Mouse (Mus musculus) mouse trophoblast stem cell (cell line): ENCODE measurements around the gene Aak1.

Source experiments
- in situ Hi-C, 2 experiments: fragments of 300-500 bp; cut with MseI, MboI; formaldehyde crosslinking; loops; 2 replicates in 1 of 2; 3 replicates in 1 of 2; pipeline ENCODE4 v1.15.1; 2025

The Aak1 gene

DNA sequence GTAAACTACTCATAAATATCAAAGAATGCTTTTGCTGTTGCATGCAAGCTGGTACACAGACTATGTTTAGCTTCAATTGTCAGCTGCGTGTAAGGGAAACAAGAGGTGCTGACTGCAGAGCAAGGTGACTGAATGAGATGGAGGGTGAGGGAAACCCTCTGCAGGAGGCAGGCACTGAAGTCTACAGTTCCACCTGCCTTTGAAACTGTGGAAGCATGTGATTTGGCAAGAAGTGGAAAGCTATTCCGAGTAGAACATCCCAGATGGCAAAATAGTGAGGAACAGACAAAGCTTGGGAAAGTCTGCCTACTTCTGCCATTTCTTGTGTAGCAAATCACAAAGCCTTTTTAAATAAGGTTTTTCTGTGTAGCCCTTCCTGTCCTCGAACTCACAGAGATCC lies 106.4 kb downstream of the Aak1 start:
- in situ Hi-C loops, result no loop called here

DNA sequence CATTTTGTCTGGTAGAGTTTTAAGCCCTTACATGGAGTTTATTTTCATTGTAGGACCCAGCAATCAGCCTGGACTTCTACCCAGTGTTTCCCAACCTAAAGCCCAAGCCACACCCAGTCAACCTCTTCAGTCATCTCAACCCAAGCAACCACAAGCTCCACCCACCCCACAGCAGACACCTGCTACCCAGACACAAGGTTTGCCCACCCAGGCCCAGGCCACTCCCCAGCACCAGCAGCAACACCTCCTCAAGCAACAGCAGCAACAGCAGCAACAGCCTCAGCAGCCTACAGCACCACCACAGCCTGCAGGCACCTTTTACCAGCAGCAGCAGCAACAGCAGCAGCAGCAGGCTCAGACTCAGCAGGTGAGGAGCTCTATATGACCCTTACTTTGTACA lies 106.9 kb downstream of the Aak1 start:
- in situ Hi-C loops, result no loop called here

DNA sequence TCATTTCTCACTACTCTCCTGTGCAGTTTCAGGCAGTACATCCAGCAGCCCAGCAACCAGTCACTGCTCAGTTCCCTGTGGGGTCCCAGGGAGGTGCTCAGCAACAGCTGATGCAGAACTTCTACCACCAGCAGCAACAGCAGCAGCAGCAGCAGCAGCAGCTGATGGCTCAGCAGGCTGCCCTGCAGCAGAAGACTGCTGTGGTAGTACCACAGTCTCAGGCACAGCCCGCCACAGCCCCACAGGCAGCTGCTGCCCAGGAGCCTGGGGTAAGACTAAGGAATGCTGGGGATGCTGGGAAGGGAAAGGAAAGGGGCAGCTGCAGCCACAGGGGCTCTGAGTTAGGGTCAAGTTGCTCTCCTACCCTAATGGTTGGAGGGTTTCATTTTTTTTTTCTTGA lies 109.7 kb downstream of the Aak1 start:
- in situ Hi-C loops, result no loop called here

DNA sequence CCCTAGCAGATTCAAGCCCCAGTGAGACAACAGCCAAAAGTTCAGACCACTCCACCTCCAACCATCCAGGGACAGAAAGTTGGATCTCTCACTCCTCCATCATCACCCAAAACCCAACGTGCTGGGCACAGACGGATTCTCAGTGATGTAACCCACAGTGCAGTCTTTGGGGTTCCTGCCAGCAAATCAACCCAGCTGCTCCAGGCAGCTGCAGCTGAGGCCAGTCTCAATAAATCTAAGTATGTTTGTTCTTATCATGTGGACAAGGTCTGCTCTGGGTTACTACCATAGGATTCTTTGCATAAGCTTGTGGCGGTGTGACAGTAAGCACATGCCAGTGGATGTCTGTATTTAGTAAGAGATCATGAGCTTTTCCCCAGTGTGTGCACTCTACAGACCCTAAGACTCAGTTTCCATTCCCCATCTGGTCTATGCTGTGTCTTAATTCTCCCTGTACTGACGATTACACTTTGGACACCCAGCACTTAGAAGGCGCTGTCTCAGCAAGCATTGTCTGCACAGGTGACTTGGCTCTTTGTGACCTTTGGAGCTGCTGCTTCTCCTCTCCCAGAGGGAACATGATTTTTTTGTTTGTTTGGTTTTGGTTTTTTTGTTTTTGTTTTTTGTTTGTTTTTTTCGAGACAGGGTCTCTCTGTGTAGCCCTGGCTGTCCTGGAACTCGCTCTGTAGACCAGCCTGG lies 114.8 kb downstream of the Aak1 start:
- in situ Hi-C loops, result no loop called here

DNA sequence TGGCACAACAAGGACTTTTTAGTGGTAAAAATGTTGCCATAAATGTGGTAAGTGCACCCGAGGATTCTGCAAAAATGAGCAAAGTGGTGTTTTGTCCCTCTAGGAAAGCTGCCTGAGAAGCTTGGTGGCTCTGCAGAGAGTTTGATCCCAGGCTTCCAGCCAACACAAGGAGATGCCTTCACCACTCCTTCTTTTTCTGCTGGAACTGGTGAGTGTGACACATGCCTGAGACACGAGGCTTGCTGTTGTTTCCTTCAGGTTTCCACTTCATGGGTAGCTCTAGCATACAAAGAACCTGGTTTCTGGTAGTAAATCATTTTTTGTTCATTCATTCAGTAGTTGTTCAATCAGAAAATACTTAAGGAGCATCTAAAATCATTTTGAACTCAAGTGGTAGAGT lies 117.8 kb downstream of the Aak1 start:
- in situ Hi-C loops, result no loop called here

DNA sequence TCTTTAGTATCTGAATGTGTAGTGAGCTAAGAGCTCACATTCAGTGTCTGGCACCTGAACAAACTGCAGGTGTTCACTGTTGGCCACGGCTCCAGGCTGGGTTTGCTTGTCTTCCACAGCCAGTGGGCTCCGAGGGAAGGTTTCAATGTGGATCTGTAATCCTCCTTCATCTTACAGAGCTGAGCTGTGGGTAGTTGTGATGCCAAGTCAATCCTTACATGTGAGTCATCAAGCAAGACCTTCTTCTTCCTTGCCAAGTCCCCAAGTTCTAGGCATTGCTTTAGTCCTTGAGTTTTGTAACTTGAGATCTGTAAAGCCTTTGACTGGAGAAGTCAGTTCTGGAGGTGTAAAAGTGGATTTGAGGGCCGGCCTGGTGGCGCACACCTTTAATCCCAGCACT lies 124.6 kb downstream of the Aak1 start:
- in situ Hi-C loops, result no loop called here

DNA sequence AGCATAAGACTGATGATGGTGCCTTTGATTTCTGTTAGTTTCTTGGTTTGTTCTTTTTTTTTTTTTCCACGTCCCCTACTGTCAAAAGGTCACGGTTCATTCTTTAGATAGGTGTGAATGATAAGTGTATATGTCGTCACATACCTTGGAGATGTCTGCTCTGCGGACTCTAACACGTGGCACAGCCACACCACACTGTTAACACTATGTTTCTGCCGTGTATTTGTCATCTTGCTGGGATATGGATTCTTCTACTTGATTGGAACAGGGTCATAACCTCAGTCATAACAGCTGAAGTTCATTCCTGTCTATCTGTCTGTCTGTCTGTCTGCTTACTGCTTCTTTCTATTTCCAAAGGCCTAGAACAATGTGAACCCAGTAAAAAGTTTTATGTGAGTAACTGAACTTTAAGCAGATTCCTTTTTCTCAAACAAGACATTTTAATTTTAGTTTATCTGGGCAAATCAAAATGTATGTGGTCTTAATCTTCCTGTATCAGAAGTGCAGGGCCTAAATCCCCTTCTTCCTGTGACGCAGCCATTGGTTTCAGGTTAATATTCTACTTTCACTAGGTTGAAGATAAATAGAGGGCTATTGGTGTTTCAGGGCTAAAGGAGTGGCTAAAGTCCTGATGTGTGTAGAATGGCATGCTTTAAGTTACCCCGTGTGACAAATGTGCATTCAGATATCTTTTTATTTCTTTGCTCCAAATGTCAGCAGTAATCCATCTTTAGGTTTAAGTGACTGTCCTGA lies 129.0 kb downstream of the Aak1 start:
- in situ Hi-C loops, result no loop called here

DNA sequence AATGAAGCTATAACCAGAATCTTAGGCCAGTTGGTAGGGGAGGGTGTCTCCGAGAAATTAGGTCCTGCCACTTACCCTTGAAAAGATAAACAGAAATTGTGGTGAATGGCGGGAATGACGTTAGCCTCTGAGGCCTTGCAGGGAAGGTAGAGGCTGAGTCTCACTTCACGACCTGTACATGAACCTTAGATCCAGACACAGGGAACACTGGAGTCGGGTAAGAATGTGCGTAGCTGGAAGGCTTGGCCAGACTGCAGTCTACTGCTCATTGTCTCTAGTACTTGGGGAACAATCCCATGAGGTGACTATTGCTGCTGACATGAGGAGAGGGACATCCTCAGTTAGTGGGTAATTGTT lies 129.6 kb downstream of the Aak1 start:
- in situ Hi-C loops, result no loop called here

DNA sequence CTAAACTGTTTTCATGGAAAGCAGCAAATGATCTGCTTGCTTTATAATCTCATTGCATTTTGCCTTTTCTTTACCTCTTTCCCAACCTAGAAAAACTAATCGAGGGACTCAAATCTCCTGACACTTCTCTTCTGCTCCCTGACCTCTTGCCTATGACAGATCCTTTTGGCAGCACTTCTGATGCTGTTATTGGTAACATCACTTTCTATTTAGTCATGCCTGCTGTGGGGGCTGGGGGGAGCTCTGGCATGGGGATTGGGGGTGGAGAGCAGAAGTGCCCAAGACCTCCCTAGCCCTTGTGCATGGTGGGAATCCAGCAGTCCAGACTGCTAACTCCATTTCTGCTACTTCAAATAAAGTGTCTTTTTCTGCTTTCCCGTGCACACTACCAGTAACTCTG lies 131.9 kb downstream of the Aak1 start:
- in situ Hi-C loops, result no loop called here

DNA sequence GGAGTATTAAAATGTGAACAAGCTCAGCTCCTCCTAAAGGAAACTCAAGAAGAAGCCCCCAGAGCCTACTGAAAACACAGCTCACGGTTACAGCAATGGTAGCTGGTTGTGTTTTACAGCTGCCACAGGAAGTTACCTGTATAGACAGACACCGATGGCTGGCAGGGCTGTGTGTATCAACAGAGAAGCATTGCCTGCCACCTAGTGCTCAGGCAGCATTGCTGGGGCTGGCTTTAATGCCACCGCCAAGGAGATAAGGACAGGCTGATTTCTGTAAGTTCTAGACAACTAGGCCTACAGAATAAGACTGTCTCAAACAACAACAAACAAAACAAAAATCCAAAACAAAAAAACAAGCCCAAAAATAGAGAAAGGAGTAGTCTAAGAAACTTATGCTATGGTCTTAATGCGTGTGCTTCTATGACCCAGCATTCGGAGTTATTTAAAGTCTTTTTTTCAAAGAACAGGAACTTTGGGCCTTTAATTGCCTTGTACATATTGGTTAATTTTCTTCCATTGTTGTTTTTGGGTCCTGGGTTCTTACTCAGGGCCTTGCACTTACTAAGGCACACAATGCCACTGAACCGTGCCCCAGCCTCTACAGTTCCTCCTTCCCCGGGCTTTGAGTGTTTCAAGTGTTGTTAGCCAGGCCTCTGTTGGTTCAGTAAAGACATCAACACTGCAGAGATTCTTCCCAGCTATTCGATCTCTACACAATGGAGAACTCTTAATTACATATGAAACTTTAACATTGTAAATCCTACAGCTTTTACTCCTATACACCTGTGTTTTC lies 136.2 kb downstream of the Aak1 start:
- in situ Hi-C loops, result no loop called here

DNA sequence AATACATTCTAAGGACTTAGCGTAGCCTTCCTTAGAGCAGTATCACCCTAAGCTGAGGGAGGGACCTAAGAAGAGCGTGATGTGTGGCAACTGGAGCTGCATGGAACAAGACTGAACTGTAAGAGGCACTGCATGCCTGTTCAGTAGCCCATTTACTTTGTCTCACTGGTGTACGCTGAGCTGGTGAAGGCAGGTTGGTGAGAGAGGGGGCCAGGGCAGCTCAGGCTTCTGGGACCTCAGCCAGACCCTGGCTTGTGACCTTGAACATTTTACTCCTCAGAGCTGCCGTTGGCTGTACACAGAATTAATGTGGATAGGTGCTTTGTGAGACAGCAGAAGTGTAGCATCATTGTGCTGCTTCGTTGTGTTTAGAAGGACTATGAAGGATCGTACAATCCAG lies 140.3 kb downstream of the Aak1 start:
- in situ Hi-C loops, result no loop called here

DNA sequence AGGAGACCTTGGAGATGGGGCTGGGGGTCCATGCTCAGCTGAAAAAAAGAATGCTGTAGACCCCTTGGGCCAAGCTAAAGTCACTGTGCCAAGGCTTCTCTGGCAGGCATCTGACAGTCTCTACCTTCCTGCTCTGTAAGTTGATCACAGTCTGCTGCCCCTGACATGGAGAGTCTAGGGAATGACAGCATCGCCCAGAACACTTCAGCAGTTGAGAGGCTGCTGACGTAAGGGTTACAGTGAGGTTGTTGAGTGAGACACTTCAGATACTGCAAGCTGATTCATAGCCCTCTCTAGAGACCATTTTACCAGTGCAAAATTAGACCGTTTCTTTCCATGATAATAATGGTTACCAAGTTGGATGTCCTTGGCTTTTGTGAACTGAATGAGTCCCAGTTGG lies 141.7 kb downstream of the Aak1 start:
- in situ Hi-C loops, result no loop called here

DNA sequence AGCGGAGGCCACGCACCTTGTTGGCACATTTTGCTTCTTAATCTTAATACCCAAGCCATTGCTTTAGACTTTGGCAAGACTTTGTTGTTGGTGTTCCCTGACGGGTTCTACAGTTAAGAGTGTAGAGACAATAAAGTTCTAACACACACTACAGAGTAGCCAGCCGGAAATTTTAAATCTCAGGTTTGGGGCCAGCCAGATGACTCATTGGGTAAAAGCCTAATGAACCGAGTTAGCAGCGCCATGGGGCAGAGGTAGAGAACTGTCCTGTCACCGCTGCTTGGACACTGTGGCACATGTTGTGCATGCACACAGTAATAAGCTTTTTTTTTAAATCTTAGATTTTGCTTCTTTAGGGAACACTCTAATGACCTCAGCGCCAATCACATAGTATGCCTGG lies 143.0 kb downstream of the Aak1 start:
- in situ Hi-C loops, result no loop called here

DNA sequence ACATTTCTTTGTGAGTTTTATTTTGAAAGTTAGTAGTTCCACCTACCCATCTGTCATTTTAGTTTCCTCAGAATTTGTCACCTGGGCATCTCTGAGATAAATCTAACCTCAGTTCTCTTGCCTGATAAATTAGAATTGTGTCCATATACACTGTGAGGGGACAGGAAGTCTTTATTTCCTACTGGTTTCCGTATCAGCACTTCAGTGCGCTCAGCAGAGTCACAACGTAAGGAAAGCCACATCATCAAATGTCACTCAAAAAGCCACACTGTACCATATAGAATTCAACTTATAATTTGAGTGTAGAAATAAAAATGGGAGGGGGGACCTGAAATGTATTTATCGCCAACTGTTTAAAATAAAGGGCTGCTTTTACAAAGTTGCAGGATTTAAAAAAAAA lies 144.9 kb downstream of the Aak1 start:
- in situ Hi-C loops, result no loop called here

DNA sequence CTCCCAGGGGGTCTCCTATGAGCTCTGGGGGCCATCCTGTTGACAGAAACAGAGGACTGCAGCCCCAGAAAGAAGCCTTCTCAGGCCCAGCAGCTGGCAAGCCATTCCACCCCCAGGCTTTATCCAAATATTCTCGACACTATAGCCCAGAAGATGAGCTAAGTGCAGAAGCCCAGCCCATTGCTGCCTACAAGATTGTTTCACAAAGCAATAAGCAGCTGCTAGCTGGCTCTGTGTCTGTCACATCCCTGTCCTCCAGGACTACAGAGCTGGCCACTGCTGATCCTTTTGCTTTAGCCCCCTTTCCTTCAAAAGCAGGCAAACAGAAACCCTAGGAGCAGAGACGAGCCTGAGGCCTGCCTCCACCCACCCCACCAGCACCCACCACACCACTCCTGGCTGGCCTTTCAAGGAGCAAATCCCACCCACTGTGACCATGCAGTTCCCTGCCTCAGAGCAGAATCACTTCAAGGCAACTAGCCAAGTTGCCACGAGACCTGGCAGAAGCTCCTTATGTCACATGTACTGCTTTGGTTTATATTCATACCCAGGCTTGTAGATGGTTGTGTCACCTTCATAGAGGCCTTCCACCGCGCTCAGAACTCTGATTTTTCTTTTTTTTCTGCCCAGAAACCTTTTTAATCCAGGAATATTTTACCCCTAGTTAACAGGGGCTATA lies 147.5 kb downstream of the Aak1 start:
- in situ Hi-C loops, result no loop called here

DNA sequence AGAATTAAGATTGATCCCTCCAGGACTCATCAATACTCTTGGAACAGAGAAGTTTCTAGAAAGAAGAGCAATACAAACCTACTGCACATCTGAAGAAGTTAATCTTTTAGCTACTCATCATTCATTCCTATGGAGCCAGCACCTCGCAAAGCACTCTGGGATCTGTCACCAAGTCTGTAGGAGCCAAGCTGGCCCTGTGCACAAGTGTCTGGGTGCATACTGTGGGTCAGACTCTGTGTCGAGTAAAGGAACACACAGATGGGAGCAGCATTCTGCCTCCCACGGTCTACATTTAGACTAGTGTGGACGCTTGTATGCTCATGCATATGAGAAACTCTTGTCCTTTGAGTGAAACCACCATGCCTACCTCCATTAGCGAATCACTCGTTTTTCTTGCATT lies 148.0 kb downstream of the Aak1 start:
- in situ Hi-C loops, result no loop called here

DNA sequence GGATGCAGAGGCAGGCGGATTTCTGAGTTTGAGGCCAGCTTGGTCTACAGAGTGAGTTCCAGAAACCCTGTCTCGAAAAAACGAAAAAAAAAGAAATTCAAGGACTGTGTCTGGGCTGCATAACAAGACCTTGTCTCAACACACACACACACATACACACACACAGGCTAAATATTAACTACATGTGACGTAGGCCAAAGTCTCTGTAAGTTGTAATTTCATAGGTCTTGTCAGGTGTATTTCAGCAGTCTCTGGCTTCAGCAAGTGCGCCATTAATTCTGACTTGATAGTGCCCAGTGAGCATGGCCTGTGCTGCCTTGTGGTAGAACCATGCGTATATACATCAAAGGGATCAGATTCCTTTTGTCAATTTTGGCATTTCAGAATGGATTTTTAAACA lies 152.7 kb downstream of the Aak1 start:
- in situ Hi-C loops, result no loop called here

DNA sequence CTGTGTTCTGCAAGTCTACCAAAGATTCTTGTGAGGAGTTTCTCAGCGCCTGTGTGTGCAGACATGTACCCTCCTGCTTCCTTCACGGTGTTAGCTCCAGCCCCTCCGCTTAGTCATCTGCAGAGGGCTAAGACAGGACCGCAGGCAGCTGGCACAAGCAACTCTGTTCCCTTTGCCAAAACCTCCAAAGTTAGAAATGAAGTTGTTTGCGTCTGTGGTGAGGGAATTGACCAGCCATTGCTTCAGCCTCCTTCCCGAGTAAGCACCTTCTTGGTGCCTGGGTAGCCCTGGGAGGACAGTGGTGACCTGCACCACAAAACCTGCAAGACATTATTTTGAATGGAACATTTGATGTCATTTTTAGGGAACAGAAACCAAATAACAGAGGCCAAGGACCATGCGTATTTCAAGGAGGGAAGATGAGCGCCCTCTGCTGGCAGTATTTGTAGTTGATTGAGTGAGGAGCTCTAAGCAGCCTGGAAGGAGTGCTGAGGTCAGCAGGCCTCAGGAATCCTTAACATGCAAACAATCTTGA lies 153.3 kb downstream of the Aak1 start:
- in situ Hi-C loops, result no loop called here

DNA sequence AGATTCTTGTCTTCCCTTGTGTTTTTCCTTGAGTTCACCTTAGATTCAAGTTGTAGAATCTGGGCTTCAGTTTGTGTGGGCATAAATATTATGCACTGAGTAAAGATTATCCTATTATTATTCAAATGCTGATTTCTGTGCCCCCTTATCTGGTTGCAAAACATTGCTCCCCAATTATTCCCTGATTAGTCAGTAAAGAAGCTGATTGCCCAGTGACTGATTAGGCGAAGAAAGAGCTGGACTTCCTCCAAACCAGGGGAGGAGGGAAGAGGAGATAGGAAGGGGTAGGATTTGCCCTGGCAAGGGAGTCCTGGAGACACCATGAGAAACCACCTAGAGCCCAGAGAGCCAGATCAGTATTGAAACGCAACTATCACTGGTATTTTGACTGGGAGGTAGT lies 154.8 kb downstream of the Aak1 start:
- in situ Hi-C loops, result no loop called here

DNA sequence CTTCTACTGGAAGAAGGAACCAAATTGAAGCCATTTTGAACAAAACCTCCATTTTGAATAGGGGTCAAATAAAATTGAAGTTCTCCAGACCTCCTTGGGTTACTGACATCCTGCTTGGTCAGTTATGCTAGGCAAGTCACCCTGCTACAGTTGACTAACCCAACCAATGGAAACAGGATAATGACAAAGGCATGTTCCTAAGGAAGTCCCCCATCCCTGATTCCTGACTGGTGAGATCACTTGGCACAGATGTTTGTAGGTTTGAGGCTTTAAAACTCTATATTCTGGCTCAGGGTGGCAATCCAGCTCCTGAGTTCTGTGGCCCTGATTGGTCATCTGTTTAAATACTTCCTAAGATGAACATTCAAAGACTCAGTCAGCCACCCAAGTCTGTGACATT lies 156.3 kb downstream of the Aak1 start:
- in situ Hi-C loops, result no loop called here

DNA sequence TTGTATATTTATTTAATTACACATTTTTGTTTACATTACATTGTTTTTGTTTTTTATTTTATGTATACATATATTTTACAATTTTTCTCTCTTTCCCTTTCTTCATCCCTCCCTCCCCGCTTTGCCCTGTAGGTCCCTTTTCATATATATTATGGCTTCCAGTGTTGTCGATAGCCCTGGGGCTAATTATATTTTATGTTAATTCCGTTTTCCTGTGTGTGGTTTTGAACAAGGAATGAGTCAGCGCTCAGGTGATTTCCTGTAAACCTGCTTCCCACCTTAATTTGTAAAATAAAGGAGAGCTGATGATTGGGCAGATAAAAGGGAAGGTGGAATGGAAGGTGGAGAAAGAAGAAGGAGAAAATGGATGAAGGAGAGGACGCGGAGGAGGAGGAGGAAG lies 159.6 kb downstream of the Aak1 start, which contains the start of gene Nfu1:
Nfu1 (plus strand) TSS at position 350 of the 400 bp plus-strand sequence.
- in situ Hi-C loops, result no loop called here
